Mouse (Mus musculus): Measurements from ENCODE around the gene Hsp90ab1.

- no peak for TF ChIP-seq POLR2A (IDR thresholded peaks at IDR 0.05; ENCODE audit: borderline replicate concordance, insufficient read depth, low read length)
- no peak for TF ChIP-seq CTCF (IDR thresholded peaks at IDR 0.05; ENCODE audit: borderline replicate concordance, insufficient read depth, low read depth, low read length)
Measured at GRCm38 (mm10) chr17:45595736-45596390, 22.8 kb upstream of the Hsp90ab1 start.

Data from cerebellum, adult 2 months (tissue).